Mouse (Mus musculus): ENCODE measurements around the gene Mob3b.

Gene Mob3b

DNA sequence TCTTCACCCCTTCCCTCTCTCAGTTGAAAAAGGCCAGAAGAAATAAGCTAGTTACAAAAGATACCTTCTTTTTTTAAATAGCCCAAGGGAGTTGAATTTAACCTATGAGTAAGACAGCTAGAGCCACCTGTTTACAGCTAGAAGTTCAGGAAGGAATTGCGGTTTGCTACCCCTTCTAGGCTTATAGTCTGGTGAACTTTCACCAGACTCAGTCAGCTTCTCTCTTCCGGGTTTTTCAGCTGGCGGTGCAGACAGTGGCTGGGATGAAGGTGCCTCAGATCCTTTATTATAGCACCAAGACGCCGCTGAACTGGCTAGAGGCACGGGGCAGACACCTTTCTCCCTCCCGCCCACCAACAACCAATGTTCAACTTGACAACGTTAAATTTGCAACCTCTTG is 152.8 kb downstream of the Mob3b start:
- DNase-seq (ENCODE audit: low spot score) = no peak

DNA sequence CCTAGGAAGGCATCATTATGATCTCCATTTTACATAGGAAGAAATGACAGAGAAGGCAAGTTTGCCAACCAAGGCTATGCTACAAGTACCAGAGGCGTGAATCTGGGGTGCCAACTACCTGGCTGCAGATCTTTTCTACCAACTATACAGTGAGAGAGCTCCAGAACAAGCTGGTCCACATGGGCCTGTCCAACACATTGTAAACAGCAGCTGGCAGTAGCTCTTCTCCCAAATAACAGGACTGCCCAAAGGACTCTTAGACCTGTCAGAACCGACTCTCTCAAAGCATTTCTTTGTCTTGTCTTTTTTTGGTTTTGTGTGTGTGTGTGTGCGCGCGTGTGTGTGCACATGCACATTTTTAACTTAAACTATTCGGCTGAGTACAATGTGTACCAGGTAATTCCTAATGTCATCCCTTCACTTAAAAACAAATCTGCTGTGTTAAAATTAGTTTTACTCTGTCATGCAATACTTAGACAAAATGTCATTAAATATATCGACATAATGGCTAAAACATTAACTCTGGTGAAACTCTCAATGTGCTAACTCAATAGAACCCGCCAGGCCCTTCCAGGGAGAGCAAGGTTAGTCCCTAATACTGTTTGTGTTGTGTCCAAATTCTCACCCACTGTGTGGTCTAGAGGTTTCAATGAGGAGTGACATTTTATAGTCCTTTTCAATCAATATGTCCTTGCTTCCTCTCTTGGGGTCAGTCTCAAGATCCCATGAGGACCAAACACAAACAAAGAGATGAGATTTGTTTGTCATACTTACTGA is 153.5 kb downstream of the Mob3b start:
- DNase-seq (ENCODE audit: low spot score) = no peak

GRCm38 (mm10) chr4:34996616-34997015 is 160.7 kb downstream of the Mob3b start:
- no peak for DNase-seq (ENCODE audit: low spot score)

GRCm38 (mm10) chr4:34993639-34993975 is 163.7 kb downstream of the Mob3b start:
- no peak for DNase-seq (ENCODE audit: low spot score)

- DNase-seq (ENCODE audit: low spot score) = no peak
These were observed 164.2 kb downstream of the Mob3b start for GRCm38 (mm10) chr4:34992866-34993638.

- DNase-seq (ENCODE audit: low spot score) = no peak
These were observed 165.1 kb downstream of the Mob3b start for GRCm38 (mm10) chr4:34991891-34992865.

GRCm38 (mm10) chr4:34991116-34991515 is 166.2 kb downstream of the Mob3b start:
- DNase-seq (ENCODE audit: low spot score) = no peak

DNA sequence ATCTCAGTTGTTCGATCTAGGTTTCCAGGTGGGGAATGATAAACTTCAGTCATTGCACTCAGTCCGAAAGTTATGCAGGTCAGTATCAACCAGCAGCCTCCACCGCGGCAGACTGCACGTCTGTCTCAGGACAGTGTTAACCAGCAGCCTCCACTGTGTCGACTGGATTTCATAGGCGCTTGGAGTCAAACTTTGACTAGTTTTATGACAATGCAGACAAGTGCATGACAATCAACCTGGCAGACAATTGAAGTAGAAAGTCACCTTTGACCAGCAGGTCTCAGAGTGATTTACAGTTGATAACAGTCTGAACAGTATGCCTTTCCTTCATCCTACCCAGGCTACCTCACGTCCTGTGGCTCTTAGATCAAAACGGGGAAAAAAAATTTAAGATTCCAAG is 166.6 kb downstream of the Mob3b start:
- DNase-seq (ENCODE audit: low spot score) = no peak

- DNase-seq (ENCODE audit: low spot score) = no peak
These were observed 169.7 kb downstream of the Mob3b start for GRCm38 (mm10) chr4:34987568-34987967.

- no peak for DNase-seq (ENCODE audit: low spot score)
These were observed 170.2 kb downstream of the Mob3b start for GRCm38 (mm10) chr4:34987109-34987508.

DNA sequence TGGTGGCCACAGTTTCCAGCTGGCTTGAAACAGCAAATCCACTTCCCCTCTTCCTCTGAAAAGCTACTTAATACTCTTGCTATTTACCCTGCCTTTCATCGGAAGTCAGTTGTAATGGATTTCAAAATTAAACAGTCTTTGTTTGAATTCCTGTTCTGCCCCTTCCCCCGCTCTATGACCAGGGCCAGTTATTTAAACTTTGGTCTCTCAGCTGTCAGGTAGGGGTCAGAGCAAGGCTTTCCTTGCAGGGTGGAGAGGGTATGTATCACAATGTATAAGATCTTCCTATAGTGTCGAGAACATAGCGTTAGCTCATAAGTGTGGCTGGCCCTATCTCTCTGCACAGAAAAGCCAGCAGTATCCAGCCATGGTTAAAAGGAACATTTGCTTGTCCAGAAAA is 170.6 kb downstream of the Mob3b start:
- DNase-seq (ENCODE audit: low spot score) = no peak

DNA sequence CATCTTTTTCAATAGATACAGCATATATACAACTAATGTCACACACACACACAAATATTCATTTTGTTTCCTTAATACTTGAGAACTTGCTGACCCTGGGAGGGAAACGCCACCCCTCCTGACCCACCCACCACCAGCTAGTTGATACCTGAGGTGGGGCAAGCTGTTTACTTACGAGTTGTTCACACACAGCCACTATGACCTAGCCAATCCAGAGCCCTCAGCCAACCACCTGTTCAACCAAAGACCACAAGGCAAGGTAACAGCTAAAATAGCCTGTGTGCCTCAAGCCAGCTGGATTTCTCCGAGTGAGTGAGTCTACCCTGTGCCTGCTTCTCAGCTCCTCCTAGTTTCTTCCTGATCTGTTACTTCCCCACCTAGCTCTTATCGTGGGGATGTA is 172.9 kb downstream of the Mob3b start:
- no peak for DNase-seq (ENCODE audit: low spot score)

DNA sequence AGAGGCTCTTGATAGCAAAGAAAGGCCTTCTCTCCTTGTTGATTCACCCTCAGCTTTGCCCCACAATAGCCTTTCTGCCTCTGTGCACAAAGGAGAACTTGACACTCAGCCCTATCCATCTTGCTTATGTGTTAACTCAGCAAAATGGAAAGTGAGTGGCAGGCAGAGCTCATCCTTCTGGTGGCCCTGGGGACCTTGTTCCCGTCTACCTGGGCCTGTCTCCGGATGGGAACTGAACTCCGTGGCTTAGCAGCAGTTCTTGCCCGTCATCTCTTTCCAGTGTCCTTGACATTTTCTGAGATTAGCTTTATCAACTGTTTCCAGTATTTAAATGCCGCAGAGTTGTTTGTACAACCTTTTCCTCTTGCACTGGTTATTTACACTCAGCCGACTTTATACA is 173.8 kb downstream of the Mob3b start:
- no peak for DNase-seq (ENCODE audit: low spot score)

DNA sequence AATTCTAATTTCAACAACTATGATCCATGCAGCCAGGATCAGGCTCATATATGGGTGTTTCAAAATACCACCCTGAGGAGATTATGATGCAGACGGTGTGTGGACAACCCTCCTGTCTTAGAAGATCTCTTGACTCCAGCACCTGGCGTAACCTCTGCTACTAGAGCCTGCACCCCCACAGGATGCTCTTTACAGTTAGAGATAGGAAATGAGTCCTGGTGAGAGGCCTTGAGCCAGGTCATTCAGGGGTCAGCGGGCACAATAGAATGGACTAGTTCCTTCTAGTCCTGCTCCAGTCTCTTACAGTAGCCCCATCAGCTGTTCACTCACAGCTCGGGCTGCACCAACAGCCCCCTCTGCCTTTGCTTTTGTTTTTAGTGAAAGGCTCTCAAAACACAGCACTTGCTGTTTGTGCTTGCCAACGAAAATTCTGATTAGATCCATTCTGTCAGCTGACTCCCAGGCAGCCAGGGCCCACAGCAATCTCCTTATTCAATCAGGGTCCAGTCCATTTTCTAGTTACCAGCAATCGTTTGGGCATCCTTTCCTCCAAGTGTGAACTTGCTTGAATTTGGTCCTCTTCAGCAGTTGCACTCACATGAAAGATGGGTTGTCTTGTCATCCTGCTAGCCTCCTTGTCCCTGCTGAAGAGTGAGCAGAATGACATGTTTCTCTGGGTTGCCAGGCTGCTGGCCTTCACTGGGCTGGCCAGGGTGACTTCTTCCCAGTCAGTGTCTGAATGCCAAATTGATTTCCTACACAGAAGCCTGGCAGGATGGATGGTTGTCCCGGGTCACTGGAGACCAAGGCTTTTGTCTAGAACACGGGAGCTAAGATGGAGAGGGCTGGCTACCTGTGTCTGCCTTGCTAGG is 175.7 kb downstream of the Mob3b start:
- no peak for DNase-seq (ENCODE audit: low spot score)

GRCm38 (mm10) chr4:34980461-34981039 is 176.7 kb downstream of the Mob3b start:
- no peak for DNase-seq (ENCODE audit: low spot score)

GRCm38 (mm10) chr4:34976916-34977702 is 180.2 kb downstream of the Mob3b start:
- no peak for DNase-seq (ENCODE audit: low spot score)

- DNase-seq (ENCODE audit: low spot score) = no peak
These were observed 180.9 kb downstream of the Mob3b start for GRCm38 (mm10) chr4:34976331-34976778.

GRCm38 (mm10) chr4:34974795-34975194 is 182.5 kb downstream of the Mob3b start:
- no peak for DNase-seq (ENCODE audit: low spot score)

GRCm38 (mm10) chr4:34967541-34967940 is 189.7 kb downstream of the Mob3b start:
- DNase-seq (ENCODE audit: low spot score) = no peak

DNA sequence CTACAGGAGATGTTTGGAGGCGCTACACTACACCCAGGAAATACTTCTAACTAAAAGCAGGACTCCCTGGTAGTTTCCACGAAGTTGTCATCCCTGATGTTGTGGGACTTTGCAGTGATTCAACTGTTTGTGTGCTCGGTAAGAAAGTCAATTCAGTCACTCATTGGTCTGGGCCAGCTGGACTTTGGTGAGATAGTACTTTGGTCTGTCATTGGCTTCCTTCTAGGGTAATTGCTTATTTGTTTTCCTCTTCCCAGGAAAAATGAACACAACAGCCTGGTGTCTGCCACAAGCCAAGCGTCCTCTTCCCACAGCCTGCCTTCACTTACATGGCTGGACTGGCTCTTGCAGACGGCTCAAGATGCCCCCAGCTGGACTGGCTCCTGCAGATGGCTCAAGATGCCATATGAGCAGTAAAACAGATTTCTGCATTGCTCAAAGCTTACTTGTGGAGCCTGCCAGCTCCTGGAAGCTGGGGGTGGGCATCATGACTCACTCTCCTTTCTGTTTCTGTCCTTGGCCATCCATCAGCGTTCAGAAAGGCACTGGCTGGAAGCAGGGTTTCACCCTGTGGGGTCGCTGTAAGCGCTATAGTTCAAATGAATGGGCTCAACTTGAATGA is 190.8 kb downstream of the Mob3b start:
- DNase-seq (ENCODE audit: low spot score) = no peak
